Mouse (Mus musculus) liver, adult 2 months (tissue): ENCODE data around the gene Galnt5. TPM values are rescaled to one million over a fixed set of nuclear protein-coding genes. Genes with fewer than 3 reads are reported as not detected.

Source experiments
- DNase-seq: peaks from one replicate; pipeline ENCODE4 v3.0.0-alpha.2; 2011; ENCODE audit warnings: low read depth, low spot score; ENCODE audit errors: extremely low read depth
- H3K27ac ChIP-seq: fragments of 200-500 bp; replicated peaks from 2 replicates; pipeline ENCODE4 v1.5.1; 2012; ENCODE audit warnings: low read depth, mild to moderate bottlenecking, control low read depth, inconsistent platforms, low read length; ENCODE audit not compliant: insufficient read depth
- H3K27me3 ChIP-seq: fragments of 200-500 bp; 2 replicates; pipeline ENCODE4 v1.6.1; 2012; ENCODE audit warnings: mild to moderate bottlenecking, moderate library complexity, low read length, inconsistent platforms; ENCODE audit not compliant: control insufficient read depth, insufficient read depth
- H3K36me3 ChIP-seq: fragments of 200-500 bp; 2 replicates; pipeline ENCODE4 v1.6.1; 2012; ENCODE audit warnings: low read length, inconsistent platforms; ENCODE audit not compliant: control insufficient read depth, insufficient read depth
- H3K4me1 ChIP-seq: fragments of 200-500 bp; 2 replicates; pipeline ENCODE4 v1.6.1; 2011; ENCODE audit warnings: low read length; ENCODE audit not compliant: control insufficient read depth, insufficient read depth
- H3K4me3 ChIP-seq: fragments of 200-500 bp; 2 replicates; pipeline ENCODE4 v1.5.1; 2011; ENCODE audit warnings: low read depth, mild to moderate bottlenecking, control low read depth, low read length, moderate library complexity; ENCODE audit not compliant: insufficient read depth
- H3K79me2 ChIP-seq: fragments of 200-500 bp; 2 replicates; pipeline ENCODE4 v1.6.1; 2012; ENCODE audit warnings: inconsistent platforms, mild to moderate bottlenecking, low read length, moderate library complexity; ENCODE audit not compliant: control insufficient read depth, insufficient read depth
- H3K9ac ChIP-seq: fragments of 200-500 bp; 2 replicates; pipeline ENCODE4 v1.6.1; 2012; ENCODE audit warnings: low read depth, mild to moderate bottlenecking, control low read depth, inconsistent platforms, low read length
- CTCF ChIP-seq: fragments of 200-500 bp; IDR thresholded peaks from 2 replicates; pipeline ENCODE4 v1.5.1; 2011; ENCODE audit warnings: low read depth, low read length, control low read depth
- POLR2A ChIP-seq: fragments of 200-500 bp; IDR thresholded peaks from 2 replicates; pipeline ENCODE4 v1.6.1; 2011; ENCODE audit warnings: low read length, control low read depth; ENCODE audit not compliant: insufficient read depth; ENCODE audit errors: extremely low read depth
- WGBS: fragments of 180-500 bp; shearing (Covaris S2); methylation state at CpG from one replicate; pipeline ENCODE4 v1.1.7; 2018; 5-methylcytosine and 5-hydroxymethylcytosine counted together
- polyA plus RNA-seq: library from polyadenylated mRNA; depleted of rRNA; stranded (reverse); fragments of >200 nt; gene quantifications from 2 replicates; pipeline ENCODE4 v1.2.3, GENCODE M21; 2012; rRNA removed
- total RNA-seq: library from RNA; depleted of rRNA; stranded (reverse); fragments of >200 nt; gene quantifications from 2 replicates; pipeline ENCODE4 v1.2.3, GENCODE M21; 2014; rRNA removed

The Galnt5 gene
- total RNA-seq (not detected in 2 replicates), polyA plus RNA-seq (not detected in 2 replicates)

DNA sequence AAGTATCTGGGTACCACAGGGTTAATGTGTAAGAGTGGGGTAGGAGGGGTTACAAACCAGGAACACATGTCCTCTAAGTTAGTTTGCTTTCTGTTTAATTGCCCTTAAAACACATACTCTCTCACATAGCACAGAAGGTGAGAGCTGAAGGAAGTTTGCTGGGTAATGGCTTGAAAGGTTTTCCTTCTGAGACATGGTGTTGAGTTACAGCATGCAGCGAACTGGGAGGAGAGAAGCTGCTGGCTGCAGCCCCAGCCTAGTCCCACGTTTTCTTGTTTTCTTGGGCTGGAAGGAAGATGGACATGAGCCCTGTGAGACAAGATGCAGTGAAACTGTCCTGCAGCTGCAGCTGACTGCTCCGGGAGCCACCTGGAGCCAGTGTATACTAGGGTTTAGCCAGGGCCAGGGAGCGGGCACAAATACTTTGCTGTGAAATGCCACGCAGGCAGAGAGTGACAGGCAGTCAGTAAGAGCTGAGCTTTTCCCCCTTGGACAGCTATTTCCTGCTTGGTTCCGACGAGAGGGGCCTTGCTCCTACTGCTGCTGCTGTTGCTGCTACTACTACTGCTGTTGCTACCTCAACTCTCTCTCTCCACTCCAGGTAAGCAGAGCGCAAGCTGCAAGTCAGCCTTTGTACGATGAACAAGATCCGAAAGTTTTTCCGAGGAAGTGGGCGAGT lies at the start of gene Galnt5:
Galnt5 (plus strand) TSS at position 133 of the 679 bp plus-strand sequence.
- H3K4me1 ChIP-seq, result no peaks in the 10 kb centered on the region
- WGBS, result 46% methylated on average over 12 of the region's 12 CpGs
- H3K79me2 ChIP-seq, result no peaks in the 10 kb centered on the region
- no peak for TF ChIP-seq CTCF
- TF ChIP-seq POLR2A, result no peak
- no peak within 1 kb of the TSS for H3K9ac ChIP-seq
- no peak within 1 kb of the TSS for H3K4me3 ChIP-seq
- H3K27me3 ChIP-seq, result no peaks in the 10 kb centered on the region
- no peak for DNase-seq
- H3K36me3 ChIP-seq, result no peaks in the 10 kb centered on the region
- H3K27ac ChIP-seq, result no peak within 1 kb of the TSS

DNA sequence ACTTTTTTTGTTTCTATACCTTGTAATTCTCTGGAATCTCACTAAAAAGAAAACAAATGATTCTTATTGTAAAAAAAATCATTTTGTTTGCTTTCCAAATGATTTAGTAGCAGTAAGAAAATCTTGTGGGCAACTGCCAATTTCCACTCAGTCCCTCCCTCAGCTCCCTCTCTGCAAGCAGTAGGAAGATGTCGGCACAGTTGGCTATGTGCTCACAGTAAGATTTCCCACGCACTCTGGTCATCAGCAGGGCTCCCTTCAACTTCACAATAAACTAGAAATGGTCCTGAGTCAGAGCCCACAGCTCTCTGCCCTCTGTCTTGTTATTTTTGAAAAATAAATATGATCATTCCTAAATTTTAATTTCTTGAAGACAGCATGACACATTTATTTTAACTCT lies 46.1 kb upstream of the Galnt5 start:
- WGBS, result 64% methylated on average over 2 of the region's 2 CpGs
- no peak overlapping the region for H3K4me3 ChIP-seq
- no peaks in the 10 kb centered on the region for H3K4me1 ChIP-seq
- H3K79me2 ChIP-seq, result no peaks in the 10 kb centered on the region
- no peaks in the 10 kb centered on the region for H3K36me3 ChIP-seq
- H3K27me3 ChIP-seq, result no peaks in the 10 kb centered on the region
- H3K9ac ChIP-seq, result no peak overlapping the region
- no peak overlapping the region for H3K27ac ChIP-seq
- TF ChIP-seq CTCF, result no peak
- no peak for TF ChIP-seq POLR2A
- DNase-seq, result no peak

DNA sequence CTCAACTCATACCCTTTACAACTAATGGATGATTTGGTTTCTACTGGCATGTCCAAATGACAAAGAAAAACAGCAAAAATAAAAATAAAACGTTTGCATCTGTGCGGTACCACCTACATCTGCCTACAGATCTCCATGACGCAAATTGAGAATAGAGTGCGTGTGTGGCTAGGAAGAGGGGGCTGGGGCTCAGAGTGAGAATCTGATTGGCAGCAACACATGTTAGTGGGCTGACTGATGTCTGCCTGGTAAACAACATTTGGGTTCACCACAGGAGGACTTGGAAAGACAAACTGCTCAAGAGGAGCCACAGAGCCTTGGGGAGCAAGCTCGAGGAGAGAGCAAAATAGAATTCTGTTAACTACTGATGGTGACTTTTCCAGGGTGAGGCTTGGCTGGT lies 36.9 kb upstream of the Galnt5 start:
- no peaks in the 10 kb centered on the region for H3K4me1 ChIP-seq
- TF ChIP-seq POLR2A, result no peak
- TF ChIP-seq CTCF, result no peak
- H3K27ac ChIP-seq, result no peak overlapping the region
- WGBS, result 78% methylated on average over 5 of the region's 5 CpGs
- DNase-seq, result no peak
- no peak overlapping the region for H3K9ac ChIP-seq
- H3K27me3 ChIP-seq, result no peaks in the 10 kb centered on the region
- H3K36me3 ChIP-seq, result no peaks in the 10 kb centered on the region
- H3K4me3 ChIP-seq, result no peak overlapping the region
- no peaks in the 10 kb centered on the region for H3K79me2 ChIP-seq

DNA sequence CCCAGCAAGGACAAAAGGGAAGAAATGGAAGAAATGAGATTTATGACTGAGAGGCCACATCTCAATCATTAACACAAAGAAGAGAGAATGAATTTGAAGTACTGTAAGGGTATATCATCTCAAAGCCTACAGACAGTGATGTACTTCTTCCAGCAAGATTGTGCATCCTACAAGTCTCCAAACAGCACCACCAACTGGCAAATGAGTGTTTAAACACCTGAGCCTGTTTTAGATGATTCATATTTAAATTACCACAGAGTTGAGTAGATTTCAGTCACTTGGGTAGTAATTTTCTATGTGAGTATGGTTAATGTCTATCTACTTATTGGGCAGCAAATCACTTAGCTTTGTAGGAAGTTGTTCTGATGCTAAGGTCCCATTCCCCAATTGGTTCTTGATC lies 15.4 kb upstream of the Galnt5 start:
- Histone ChIP-seq H3K36me3 (no peaks in the 10 kb centered on the region), H3K79me2 (no peaks in the 10 kb centered on the region), H3K27ac (no peak overlapping the region), H3K9ac (no peak overlapping the region), H3K27me3 (no peaks in the 10 kb centered on the region), H3K4me3 (no peak overlapping the region), H3K4me1 (no peaks in the 10 kb centered on the region)
- DNase-seq, result no peak
- TF ChIP-seq CTCF (no peak), POLR2A (no peak)

DNA sequence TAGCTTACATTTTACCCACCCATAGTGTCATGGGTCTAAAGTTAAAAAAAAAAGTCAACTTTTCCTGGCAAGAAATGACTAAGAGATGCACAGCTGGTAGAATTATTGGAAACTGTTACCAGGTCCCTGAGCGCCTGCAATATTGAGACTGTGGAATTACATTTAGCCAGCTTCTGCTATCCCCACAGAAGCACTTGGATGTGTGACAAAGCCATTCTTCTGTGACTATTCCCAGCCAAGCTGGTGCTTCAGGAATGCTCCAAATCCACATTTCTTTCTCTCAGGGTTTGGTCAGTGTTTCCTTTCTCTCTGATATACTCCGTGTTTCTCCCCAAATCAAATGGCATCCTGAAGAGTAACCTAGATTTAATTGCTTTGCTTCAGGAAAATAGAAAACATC lies 6.6 kb upstream of the Galnt5 start:
- no peaks in the 10 kb centered on the region for H3K27me3 ChIP-seq
- TF ChIP-seq CTCF, result no peak
- no peak for TF ChIP-seq POLR2A
- no peaks in the 10 kb centered on the region for H3K4me1 ChIP-seq
- 82% methylated on average over 2 of the region's 2 CpGs for WGBS
- H3K79me2 ChIP-seq, result no peaks in the 10 kb centered on the region
- no peaks in the 10 kb centered on the region for H3K36me3 ChIP-seq
- H3K9ac ChIP-seq, result no peak overlapping the region
- no peak overlapping the region for H3K4me3 ChIP-seq
- no peak for DNase-seq
- H3K27ac ChIP-seq, result no peak overlapping the region

DNA sequence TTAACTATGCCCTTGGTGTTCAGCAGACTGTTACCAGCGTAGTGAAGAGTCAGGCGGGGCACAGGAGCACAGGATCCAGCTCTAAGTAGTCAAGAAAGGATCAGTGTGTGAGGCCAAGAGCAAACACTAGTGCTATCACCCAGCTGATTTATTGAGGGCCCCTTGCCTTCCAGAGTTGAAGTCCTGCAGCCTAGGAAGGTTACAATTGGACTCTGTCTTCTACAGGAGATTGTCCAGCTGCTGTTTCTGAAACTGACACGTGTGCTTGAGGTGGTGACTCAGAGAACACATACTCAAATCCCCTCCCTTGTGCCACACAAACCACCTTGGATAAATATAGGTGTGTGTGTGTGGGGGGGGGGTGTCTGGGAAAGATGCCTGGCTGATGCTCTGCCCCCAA lies 3.8 kb downstream of the Galnt5 start:
- H3K4me1 ChIP-seq, result no peaks in the 10 kb centered on the region
- no peaks in the 10 kb centered on the region for H3K36me3 ChIP-seq
- H3K27me3 ChIP-seq, result no peaks in the 10 kb centered on the region
- no peak for TF ChIP-seq POLR2A
- TF ChIP-seq CTCF, result no peak
- H3K9ac ChIP-seq, result no peak overlapping the region
- no peak for DNase-seq
- no peak overlapping the region for H3K4me3 ChIP-seq
- H3K79me2 ChIP-seq, result no peaks in the 10 kb centered on the region
- WGBS, result 77% methylated on average over 3 of the region's 3 CpGs
- H3K27ac ChIP-seq, result no peak overlapping the region
